Mouse (Mus musculus) G1E (cell line): ENCODE data around the gene Dnajb8.

Source experiments
- CTCF ChIP-seq: IDR thresholded peaks from 2 replicates; pipeline ENCODE4 v1.5.1; 2012; ENCODE audit warnings: low read depth, low read length, inconsistent platforms, mixed read lengths
- GATA1 ChIP-seq: IDR thresholded peaks from 2 replicates; pipeline ENCODE4 v1.6.1; 2012; ENCODE audit warnings: borderline replicate concordance, low read length, inconsistent platforms, mixed read lengths

GRCm38 (mm10) chr6:88249231-88249630 is 27.2 kb downstream of the Dnajb8 start:
- TF ChIP-seq GATA1 (no peak), CTCF (no peak)
